Mouse (Mus musculus) gastrocnemius, postnatal 4 days (tissue): ENCODE data around the gene Tdrd12. TPM values are rescaled to one million over a fixed set of nuclear protein-coding genes. Genes with fewer than 3 reads are reported as not detected.
"Not testable (repeated sequence)": the region's sequence is repeated elsewhere in the genome, so short reads cannot be mapped to it uniquely, and the experiment has no call there.

Experiments used
- DNase-seq, 2 experiments: peaks; one replicate each; pipeline ENCODE4 v3.0.0; 2021 to 2022; ENCODE audit warnings: low spot score in 2 of 2, mixed read lengths in 2 of 2
- long read RNA-seq, 2 experiments: library from polyadenylated mRNA; stranded (forward); transcript quantifications; one replicate each; pipeline ENCODE4 v2.0.0; 2021
- total RNA-seq, 2 experiments: library from RNA; stranded (reverse); gene quantifications; 2 replicates each; pipeline ENCODE4 v1.2.3; 2021

Gene Tdrd12
- total RNA-seq: not detected
- long read RNA-seq, experiment 1: 0 reads
- long read RNA-seq, experiment 2, partial matches to known transcripts: 0 of 1 reads
- long read RNA-seq, experiment 2, other reads (novel, unspliced or antisense): 1 of 1 reads

GRCm38 (mm10) chr7:35537562-35537961, at the start of gene Tdrd12:
TSS of gene Tdrd12 (minus strand) at chr7:35537745.
- no peak for DNase-seq

DNA sequence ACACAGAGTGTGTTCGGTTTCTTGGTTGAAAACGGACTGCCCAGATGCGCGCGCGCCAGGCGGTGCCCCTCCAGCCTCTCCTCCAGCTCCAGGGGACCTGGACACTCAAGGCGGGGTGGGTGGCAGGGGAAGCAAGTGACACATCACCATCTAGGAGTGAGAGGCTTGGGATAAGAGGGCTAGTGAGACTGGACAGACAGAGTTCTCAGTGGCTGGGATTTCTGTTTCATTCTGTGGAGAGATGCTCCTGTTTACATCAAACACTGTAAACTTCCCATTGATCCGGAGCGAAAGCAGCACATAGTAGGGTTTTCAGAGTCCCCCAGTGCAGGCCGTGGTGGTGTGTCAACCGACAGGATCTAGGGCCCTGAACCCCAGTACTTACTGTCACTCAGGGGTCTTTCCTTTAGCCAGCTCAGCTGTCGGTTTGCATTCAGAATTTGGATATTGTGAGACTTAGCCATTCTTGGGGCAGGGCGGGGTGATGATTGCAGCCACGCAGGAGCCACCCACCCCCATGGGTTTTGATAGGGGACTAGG, 49.4 kb upstream of the Tdrd12 start:
- no peak for DNase-seq

DNA sequence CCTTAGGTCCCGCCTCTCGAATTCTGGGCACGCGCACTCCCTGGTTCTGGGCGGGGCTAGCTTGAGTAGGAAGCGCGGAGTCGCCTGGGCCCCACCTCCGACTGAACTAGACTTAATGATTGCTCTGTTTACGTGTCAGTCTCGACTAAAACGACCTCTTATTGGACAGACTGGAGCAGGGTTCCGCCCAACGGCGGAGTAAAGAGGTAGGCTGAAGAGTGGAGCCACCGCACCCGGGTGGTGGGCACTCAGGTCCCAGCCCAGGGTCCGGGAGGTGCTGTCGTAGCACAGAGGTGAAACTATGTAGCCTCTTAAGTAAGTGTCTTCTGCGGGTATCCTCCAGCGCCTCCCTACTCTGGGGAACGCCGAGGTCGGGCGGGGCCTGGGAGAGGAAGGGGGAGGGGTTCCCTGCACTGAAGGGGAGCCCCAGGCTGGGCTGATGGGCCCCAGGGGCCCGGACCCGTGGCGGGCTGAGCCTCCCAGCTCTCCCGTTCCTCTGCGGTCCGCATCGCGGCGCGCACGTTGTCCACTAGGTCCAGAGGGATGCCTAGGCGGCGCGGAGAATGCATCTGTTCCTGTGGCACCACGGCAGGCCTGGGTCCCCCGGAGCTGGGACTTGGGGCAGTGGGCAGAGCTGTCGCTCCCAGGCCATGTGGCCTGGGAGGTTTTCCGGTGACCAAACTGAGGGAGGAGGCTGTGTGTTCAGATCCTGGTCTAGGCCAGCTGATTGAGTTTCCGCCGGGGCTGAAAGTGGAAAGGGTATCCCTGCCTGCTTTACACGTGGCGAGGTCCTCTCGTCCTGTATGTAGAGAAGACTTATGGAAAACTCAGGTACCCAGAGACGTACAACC, 48.7 kb upstream of the Tdrd12 start, which contains the start of gene Ankrd27:
TSS of gene Ankrd27 (plus strand) at position 190 of the 851 bp plus-strand sequence.
- DNase-seq: peak; percentile 80 to 91

DNA sequence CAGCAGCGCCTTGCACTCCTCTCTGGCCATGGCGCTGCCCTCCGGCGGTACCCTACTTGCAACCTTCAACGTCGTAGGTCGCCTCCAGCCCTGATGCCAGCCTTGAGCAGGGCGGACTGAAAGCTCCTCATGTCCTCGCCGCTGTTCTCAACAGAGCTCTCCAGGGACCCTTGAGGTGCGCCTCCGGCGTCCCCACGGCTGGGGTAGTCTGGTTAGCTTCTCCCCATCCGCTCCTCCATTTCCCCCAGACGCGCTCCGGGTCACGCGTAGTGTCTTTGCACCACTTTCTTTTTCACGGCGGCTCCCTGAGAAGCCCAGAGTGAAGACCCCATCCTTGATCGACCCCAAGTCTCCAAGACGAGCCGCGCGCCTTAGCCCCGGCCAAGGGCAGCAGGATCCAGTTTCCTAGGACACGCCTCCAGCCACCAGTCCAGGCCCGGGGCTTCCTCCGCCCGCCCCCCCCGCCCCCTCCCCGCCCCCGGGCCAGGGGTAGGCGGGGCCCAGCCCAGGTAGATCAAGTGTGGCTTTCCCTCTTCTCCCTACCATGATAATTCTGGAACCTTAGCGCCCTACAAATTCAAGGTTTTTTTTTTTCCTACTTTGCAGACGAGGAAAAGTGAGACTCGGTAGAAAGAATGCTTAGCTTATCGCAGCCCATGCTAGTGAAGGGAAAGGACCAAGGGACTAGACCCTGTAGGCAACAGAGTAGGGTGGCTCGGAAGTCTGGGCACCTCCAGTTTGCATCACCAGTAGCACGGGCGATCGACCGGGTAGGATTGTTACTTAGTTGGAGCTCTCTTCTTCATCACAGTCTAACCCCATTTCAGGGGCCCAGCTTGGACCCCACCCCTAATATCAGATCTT, 47.9 kb upstream of the Tdrd12 start, which contains the start of gene Rgs9bp:
TSS of gene Rgs9bp (minus strand) at position 392 of the 864 bp plus-strand sequence.
- DNase-seq: peak in 1 of 2 experiments; percentile 34

DNA sequence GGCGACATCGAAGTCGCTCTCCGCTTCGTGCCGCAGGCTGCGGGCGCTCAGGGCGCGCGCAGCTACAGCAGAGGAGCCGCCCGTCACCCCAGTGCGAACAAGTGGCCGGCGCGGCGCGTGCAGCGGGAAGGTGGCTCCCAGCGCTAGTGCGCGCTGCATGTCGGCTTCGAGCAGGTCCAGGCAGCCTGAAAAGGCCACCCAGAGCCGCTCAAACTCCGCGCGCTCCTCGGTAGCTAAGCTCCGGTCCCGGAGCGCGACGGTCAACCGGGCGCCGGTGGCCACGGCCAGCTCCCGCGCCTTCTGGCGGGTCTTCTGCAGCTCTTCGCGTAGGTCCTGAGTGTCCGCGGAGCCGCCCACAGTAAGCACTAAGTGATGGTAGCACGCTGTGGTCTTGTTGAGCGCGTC, 47.2 kb upstream of the Tdrd12 start:
- peak in 1 of 2 experiments; percentile 36 for DNase-seq

GRCm38 (mm10) chr7:35584068-35584785, 46.7 kb upstream of the Tdrd12 start:
- no peak for DNase-seq

GRCm38 (mm10) chr7:35583476-35584025, 46.0 kb upstream of the Tdrd12 start:
- no peak for DNase-seq

DNA sequence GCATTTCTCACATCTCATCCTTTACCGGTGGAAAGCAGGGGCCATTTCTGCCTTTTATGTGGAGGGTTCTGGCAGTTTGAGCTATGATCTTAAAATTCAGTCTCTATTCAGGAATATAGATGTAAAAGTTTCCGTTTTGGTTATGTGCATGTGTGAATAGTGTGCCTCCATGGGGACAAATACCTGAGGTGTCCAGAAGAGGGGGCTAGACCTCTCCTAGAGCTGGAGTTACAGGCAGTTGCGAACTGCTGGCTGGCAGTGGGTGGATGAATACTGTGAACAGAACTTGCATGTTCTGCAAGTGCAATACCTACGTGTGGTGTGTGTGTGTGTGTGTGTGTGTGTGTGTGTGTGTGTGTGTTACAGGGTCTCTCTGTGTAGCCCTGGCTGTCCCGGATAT, 45.2 kb upstream of the Tdrd12 start:
- DNase-seq: no peak

- peak in 1 of 2 experiments; percentile 33 for DNase-seq
Observed at GRCm38 (mm10) chr7:35579849-35580248, 42.3 kb upstream of the Tdrd12 start.

GRCm38 (mm10) chr7:35570883-35571282, 33.3 kb upstream of the Tdrd12 start:
- DNase-seq: not testable (repeated sequence)

DNA sequence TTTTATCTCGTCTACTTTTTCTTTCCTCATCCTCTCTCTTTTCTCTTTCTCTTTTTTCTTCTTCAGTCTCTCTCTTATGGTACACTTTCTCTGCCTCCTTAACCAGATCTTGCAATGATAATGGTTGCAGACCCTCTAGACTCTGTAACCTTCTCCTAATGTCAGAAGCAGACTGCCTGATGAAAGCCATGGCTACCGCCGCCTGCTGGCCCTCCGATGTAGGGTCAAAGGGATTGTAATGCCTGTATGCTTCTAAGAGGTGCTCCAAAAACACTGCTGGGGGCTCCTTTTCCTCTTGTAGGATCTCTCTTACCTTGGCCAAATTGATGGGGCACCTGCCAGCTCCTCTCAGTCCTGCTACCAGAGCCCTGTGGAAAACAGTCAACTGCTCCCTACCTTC, 32.2 kb upstream of the Tdrd12 start:
- not testable (repeated sequence) for DNase-seq

- DNase-seq: not testable (repeated sequence)
Observed at GRCm38 (mm10) chr7:35565965-35566364, 28.4 kb upstream of the Tdrd12 start.

DNA sequence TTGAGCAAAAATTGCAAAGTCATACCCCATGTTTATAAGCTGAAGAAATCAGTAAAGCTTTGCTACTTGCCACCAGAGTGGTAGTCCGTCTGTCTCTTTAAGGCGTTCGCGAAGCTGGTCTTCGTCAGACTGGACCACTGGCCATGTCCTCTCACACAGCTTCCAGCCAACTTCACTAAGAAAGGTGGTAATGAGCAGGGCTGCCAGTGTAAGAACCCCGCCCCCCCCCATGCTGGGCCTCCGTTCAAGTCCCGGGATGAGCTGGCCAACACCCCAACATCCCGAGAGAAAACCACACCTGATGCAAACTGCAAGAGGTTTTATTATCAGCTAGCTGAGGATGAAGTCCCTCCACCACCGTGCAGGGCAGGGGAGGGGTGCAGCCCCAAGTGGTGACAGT, 27.3 kb upstream of the Tdrd12 start:
- DNase-seq: not testable (repeated sequence)

GRCm38 (mm10) chr7:35564067-35564865, 26.7 kb upstream of the Tdrd12 start:
- no peak for DNase-seq

DNA sequence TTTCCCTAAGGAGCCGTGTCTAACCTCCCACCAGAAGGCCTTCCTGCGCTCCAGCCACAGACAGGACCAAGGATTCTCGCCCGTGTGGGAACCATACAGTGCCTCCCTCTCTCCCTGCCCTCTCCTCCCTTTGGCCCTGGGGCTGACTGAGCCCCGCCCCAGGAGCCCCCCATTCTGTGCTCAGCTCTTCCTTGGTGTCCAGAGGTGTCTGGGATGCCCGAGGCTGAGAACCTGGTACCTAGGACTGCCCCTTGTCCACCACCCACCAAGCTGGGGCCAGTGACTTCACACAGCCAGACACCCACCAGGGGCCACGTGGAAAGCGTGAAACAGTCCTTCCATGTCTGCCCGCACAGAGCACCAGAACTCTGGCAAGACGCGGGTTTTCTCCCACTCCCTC, 25.5 kb upstream of the Tdrd12 start:
- no peak for DNase-seq

DNA sequence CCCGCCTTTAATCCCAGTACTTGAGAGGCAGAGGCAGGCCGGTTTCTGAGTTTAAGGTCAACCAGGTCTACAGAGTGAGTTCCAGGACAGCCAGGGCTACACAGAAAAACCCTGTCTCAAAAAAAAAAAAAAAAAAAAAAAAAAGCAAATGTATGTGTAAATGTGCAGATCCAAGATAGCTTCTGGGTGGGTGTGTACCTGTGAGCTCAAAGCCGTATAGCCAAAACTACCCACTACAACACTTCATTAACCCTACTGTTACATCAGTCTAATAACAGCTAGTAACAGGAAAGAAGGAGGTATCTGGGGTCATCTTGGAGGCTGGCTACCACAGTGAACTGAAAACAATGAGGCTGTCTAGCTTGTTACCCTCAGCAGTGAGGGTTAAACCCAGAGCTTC, 22.3 kb upstream of the Tdrd12 start:
- no peak for DNase-seq

- DNase-seq: no peak
Observed at GRCm38 (mm10) chr7:35558681-35559080, 21.1 kb upstream of the Tdrd12 start.

- no peak for DNase-seq
Observed at GRCm38 (mm10) chr7:35557577-35557976, 20.0 kb upstream of the Tdrd12 start.

DNA sequence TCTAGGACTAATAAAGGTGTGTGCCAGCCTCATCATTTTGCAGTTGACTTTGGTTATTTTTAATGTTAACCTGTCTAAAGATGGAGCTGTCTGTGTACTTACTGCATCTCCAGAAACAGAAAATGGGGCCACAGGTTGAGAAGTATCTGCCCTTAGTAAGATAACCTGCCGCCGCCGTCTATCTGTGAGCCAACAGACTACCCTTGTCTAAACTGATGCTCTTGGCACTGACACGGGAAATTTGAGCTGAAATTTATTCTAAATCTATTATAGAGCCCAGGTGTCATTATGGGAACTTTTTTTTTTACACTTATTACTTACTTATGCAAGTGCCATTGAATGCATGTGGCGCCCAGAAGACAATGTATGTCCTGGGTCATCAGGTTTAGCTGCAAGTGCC, 19.4 kb upstream of the Tdrd12 start:
- no peak for DNase-seq
